Mouse (Mus musculus) megakaryocyte-erythroid progenitor cell, adult 5-6 weeks (primary cell): ENCODE results near the gene Ocm. TPM values are rescaled to one million over a fixed set of nuclear protein-coding genes. Genes with fewer than 3 reads are reported as not detected.

ENCODE experiments used
- total RNA-seq, 2 experiments: library from RNA; stranded (forward) in 1 of 2; stranded (reverse) in 1 of 2; fragments of 200-1000, 215-1000 nt in 1 of 2; fragments of >200 nt in 1 of 2; fragmentation: Nextera tagmentation in 1 of 2; gene quantifications; 2 replicates each; pipeline ENCODE4 v1.2.3; 2014 to 2017

Ocm gene
- total RNA-seq, 2 experiments from 2014 or later: not detected

Other genes with a start within 250 kb of the Ocm start
- 42.5 and 46.7 TPM in 2 replicates for gene Eif2ak1, start 208.9 kb downstream of the Ocm start, total RNA-seq (2014; fragmentation: Nextera tagmentation)
- 40.8 and 64.6 TPM in 2 replicates for gene Eif2ak1, start 208.9 kb downstream of the Ocm start, total RNA-seq (2017)
- 1.6 TPM in 1 of 2 replicates, not detected in the other for gene Ankrd61, start 129.0 kb downstream of the Ocm start, total RNA-seq (2014; fragmentation: Nextera tagmentation)
- not detected in 2 replicates for gene Ankrd61, start 129.0 kb downstream of the Ocm start, total RNA-seq (2017)
- gene Aimp2, start 116.8 kb downstream of the Ocm start, total RNA-seq (2014; fragmentation: Nextera tagmentation): 81.7 and 111 TPM in 2 replicates
- gene Aimp2, start 116.8 kb downstream of the Ocm start, total RNA-seq (2017): 96.0 and 132 TPM in 2 replicates
- 20.5 and 35.7 TPM in 2 replicates for gene Pms2, start 116.7 kb downstream of the Ocm start, total RNA-seq (2014; fragmentation: Nextera tagmentation)
- gene Pms2, start 116.7 kb downstream of the Ocm start, total RNA-seq (2017): 39.9 and 41.4 TPM in 2 replicates
- not detected in 2 replicates for gene Gm42421, start 98.5 kb downstream of the Ocm start, total RNA-seq (2014; fragmentation: Nextera tagmentation)
- gene Gm42421, start 98.5 kb downstream of the Ocm start, total RNA-seq (2017): not detected in 2 replicates
- gene Rsph10b, start 93.6 kb downstream of the Ocm start, total RNA-seq (2014; fragmentation: Nextera tagmentation): 0.98 and 1.8 TPM in 2 replicates
- gene Rsph10b, start 93.6 kb downstream of the Ocm start, total RNA-seq (2017): not detected in 2 replicates
- 72.5 and 74.1 TPM in 2 replicates for gene Ccz1, start 11.8 kb downstream of the Ocm start, total RNA-seq (2014; fragmentation: Nextera tagmentation)
- 91.1 and 98.6 TPM in 2 replicates for gene Ccz1, start 11.8 kb downstream of the Ocm start, total RNA-seq (2017)
- gene Lmtk2, start 73.8 kb upstream of the Ocm start, total RNA-seq (2014; fragmentation: Nextera tagmentation): 12.5 and 22.1 TPM in 2 replicates
- gene Lmtk2, start 73.8 kb upstream of the Ocm start, total RNA-seq (2017): 9.2 and 12.2 TPM in 2 replicates
- gene Bhlha15, start 163.6 kb upstream of the Ocm start, total RNA-seq (2014; fragmentation: Nextera tagmentation): not detected in 2 replicates
- 0.05 TPM in 1 of 2 replicates, not detected in the other for gene Bhlha15, start 163.6 kb upstream of the Ocm start, total RNA-seq (2017)
- 3.8 and 9.4 TPM in 2 replicates for gene Tecpr1, start 196.9 kb upstream of the Ocm start, total RNA-seq (2014; fragmentation: Nextera tagmentation)
- 1.7 and 5.1 TPM in 2 replicates for gene Tecpr1, start 196.9 kb upstream of the Ocm start, total RNA-seq (2017)
- gene Bri3, start 217.8 kb upstream of the Ocm start, total RNA-seq (2014; fragmentation: Nextera tagmentation): 29.3 and 44.6 TPM in 2 replicates
- 11.2 and 17.9 TPM in 2 replicates for gene Bri3, start 217.8 kb upstream of the Ocm start, total RNA-seq (2017)